Mouse (Mus musculus): ENCODE measurements around the gene Inka2. TPM values are rescaled to one million over a fixed set of nuclear protein-coding genes. Genes with fewer than 3 reads are reported as not detected.

The Inka2 gene
- polyA plus RNA-seq (2015; fragmentation: Nextera tagmentation; extraction: Ambion mirVana): 1.4 and 1.5 TPM in 2 replicates

DNA sequence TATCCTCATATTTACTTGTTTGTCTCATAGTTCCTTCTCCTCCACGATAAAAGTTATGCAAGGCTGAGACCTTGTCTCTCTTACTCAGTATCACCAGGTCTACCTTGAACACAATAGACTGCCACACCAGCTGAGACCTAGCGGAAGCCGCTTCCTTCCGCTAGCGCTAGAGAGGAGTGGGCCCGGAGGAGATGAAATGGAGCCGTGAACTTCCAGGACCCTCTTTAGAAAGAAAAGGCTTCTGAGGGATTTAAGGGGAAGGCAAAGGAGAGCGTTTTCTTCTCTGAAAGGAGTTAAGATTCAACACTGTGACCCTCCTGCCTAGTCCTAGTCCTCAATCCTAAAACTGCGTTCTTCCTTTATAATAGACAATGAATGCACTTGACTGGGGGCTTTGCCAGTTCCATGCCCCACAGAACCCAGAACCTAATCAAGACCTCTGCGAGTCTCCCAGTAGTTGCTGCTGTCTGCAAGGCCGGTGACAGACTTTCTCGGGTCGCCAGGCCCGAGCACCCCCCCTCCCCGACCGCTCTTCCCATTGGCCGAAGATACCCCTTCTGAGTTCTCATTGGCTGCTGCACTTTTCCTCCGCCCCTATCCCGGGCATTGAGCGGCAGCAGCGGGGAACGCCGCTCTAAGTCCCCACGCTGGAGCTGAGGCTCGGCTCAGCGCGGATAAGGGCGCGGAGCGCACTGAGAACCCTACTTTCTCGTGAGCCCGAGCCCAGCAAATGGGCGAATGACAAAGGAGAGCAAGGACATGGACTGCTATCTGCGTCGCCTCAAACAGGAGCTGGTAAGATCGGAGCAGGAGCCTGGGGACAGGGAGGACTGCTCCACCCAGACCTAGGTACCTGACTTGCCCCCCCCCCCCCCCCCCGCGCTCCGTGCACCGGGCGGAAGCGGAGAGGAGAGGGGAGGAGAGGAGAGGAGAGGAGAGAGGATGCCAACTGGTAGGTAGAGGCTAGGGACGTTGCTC is at the start of gene Inka2:
Gene Inka2 (plus strand): TSS at position 569 of the 978 bp plus-strand sequence.
- H3K27ac ChIP-seq: peak within 1 kb of the TSS; percentile 13; the same call in 1 of the 2 replicates

DNA sequence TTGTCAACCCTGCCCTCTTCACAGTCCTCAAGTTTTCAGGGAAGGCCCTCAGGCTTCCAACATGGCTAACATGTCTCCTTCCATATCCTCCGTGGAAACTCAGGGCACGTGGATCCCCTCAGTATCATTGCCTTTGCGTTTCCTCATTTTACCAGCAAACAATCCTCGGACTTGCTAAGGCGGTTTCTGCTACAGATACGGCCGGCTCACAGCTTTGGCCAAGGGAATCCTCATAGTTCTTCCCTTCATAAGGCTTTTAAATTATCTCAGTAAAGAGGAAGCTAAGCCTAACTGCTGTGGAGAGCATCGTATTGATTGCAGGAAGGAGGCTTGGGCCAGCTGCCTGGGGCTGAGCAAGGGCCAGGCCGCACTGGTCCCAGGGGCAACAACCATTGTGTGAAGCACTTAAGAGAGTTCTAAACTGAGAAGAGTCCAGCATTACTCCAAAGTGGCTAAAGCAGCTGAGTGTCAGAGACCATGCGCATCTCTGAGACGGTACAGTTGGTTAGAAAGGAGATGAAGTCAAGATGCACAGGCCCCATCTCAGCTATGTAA is 49.3 kb upstream of the Inka2 start:
- ATAC-seq (ENCODE audit: insufficient number of reproducible peaks, insufficient read depth, low FRiP score, low TSS enrichment, low read depth): no peak
- no peak overlapping the region for H3K9ac ChIP-seq
- no peak overlapping the region for H3K4me2 ChIP-seq
- H3K4me3 ChIP-seq: no peak overlapping the region
- H3K9me3 ChIP-seq: no peaks in the 10 kb centered on the region
- no peaks in the 10 kb centered on the region for H3K36me3 ChIP-seq
- WGBS: 92% methylated on average over 11 of the region's 11 CpGs
- H3K4me1 ChIP-seq: no peaks in the 10 kb centered on the region
- H3K27ac ChIP-seq: no peak overlapping the region
- no peaks in the 10 kb centered on the region for H3K27me3 ChIP-seq

More for the DNA sequence above, at the start of gene Inka2:
- peak within 1 kb of the TSS; percentile 54 for H3K4me3 ChIP-seq
- peak; percentile 92 for ATAC-seq (ENCODE audit: insufficient number of reproducible peaks, insufficient read depth, low FRiP score, low TSS enrichment, low read depth)
- H3K4me1 ChIP-seq: peaks cover 21% of the 10 kb centered on the region
- 5% methylated on average over 39 of the region's 43 CpGs for WGBS
- peaks cover 45% of the 10 kb centered on the region for H3K27me3 ChIP-seq
- H3K9ac ChIP-seq: peak within 1 kb of the TSS; percentile 73
- no peaks in the 10 kb centered on the region for H3K9me3 ChIP-seq
- no peaks in the 10 kb centered on the region for H3K36me3 ChIP-seq
- peak within 1 kb of the TSS; percentile 95 for H3K4me2 ChIP-seq

DNA sequence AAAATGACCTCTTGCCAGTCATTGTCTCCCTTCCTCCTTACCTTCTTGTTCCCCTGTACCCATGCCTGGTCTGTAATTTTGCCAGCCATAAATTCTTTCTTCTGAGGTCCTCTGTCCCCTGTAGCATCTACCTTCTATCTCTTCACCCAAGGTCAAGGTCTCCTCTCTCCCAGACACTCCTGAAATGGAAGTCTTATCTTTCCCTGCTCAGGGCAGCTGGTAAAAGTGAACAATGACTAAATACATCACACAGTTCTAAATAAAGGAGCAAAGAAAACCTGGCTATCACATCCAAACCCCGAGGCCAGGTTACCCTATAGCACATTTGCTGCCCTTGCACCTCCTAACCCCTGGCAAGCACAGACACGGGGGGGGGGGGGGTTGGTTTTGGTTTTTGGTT is 43.9 kb upstream of the Inka2 start:
- Histone ChIP-seq H3K36me3 (no peaks in the 10 kb centered on the region), H3K4me1 (no peaks in the 10 kb centered on the region), H3K4me2 (no peak overlapping the region), H3K27ac (no peak overlapping the region), H3K27me3 (no peaks in the 10 kb centered on the region), H3K9ac (no peak overlapping the region), H3K4me3 (no peak overlapping the region), H3K9me3 (no peaks in the 10 kb centered on the region)
- no peak for ATAC-seq (ENCODE audit: insufficient number of reproducible peaks, insufficient read depth, low FRiP score, low TSS enrichment, low read depth)
- WGBS: 66% methylated on average over 2 of the region's 2 CpGs

DNA sequence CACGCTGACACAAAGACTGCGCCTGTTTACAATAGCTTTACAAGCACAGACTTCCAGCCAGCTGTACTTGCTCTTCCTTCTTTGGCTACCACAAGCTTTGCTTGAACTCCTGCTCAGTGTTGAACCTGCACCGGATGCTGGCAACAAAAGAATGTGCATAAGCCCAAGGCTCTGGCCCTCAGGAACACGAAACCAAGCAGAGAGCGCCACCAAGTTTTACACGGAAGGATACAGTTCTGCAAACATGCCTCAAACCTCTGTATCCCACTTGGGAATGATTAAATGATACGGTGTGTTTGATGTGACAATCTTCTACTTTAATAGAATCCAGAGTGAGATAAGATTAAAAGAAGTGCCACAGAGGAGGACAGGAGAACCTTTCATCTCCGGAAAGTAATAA is 41.4 kb upstream of the Inka2 start:
- no peak for ATAC-seq (ENCODE audit: insufficient number of reproducible peaks, insufficient read depth, low FRiP score, low TSS enrichment, low read depth)
- no peak overlapping the region for H3K4me3 ChIP-seq
- no peaks in the 10 kb centered on the region for H3K4me1 ChIP-seq
- no peaks in the 10 kb centered on the region for H3K27me3 ChIP-seq
- no peak overlapping the region for H3K9ac ChIP-seq
- H3K27ac ChIP-seq: no peak overlapping the region
- 55% methylated on average over 8 of the region's 8 CpGs for WGBS
- H3K4me2 ChIP-seq: no peak overlapping the region
- no peaks in the 10 kb centered on the region for H3K36me3 ChIP-seq
- no peaks in the 10 kb centered on the region for H3K9me3 ChIP-seq

DNA sequence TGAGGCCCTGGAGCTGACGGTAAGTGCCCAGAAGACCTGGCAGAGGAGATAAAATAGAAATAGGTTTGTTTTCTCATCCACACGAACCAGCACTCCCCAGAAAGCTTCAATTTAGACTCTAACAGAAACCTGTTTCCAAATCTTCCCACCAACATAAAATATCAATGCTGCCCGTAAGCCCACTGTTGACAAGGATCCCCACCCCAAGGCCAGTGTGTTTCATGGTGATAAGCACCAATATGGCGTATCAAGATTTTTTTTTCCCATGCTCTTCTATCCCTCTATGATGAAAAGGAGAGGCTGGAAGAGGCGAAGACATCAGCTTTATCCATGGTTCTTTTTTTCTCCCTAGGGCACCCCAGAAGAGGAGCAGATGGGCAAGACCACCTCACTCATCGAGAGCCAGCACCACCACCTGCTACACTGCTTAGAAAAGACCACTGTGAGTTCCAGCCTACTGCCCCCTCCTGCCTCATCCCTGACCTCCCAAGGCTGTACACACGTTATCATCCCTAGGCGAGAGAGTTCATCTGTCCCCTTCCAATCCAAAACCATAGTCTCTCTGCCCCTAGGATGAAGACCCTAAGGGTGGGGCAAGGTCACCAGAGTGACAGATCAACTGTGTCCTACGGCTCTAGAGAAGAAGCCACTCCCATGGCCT is 39.2 kb upstream of the Inka2 start:
- Histone ChIP-seq H3K36me3 (no peaks in the 10 kb centered on the region), H3K4me3 (no peak overlapping the region), H3K4me1 (no peaks in the 10 kb centered on the region), H3K4me2 (no peak overlapping the region), H3K27me3 (no peaks in the 10 kb centered on the region), H3K27ac (no peak overlapping the region), H3K9ac (no peak overlapping the region), H3K9me3 (no peaks in the 10 kb centered on the region)
- ATAC-seq (ENCODE audit: insufficient number of reproducible peaks, insufficient read depth, low FRiP score, low TSS enrichment, low read depth): no peak
- 82% methylated on average over 9 of the region's 9 CpGs for WGBS

DNA sequence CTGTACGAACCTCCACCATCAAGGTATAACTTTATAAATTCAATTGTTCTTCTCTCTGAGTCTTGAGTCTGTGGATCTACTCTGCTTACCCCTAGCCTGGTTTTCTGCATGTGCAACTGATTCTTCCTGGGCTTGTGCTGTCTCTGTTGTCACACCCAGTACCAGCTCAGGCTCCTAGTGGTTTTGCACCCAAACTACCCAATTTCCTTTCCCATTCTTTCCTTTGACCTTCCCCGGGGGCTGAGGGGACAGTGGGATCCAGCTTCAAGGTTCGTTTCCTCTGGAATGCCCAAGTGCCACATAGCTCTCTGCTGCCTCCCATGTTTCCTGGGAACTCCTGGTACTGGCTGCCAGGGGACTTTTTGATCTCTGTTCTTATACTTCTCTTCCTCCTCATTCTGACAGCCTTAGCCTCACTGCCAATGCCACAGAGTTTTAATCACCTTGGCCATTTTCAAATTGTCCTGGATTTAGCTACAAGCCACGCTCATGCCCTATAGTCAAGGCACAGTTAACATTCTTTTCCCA is 37.3 kb upstream of the Inka2 start:
- Histone ChIP-seq H3K27ac (no peak overlapping the region), H3K4me3 (no peak overlapping the region)

DNA sequence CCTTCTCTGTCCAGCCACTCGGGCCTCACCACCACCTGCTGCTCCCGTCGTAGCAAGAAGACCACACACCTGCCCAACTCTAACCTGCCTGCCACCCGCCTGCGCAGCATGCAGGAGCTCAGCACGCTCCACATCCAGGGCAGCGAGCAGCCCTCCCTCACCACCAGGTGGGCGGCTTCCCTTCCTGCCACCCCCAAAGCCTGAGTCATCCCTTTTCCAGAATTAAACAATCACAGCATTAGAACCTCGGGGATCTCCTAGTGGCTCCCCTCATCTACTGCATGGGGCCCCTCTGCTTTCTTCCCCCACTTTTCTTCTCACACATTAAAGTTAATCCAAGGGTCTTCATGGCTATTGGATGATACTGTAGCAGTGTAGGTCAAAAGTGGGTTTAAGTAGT is 36.2 kb upstream of the Inka2 start:
- Histone ChIP-seq H3K4me2 (no peak overlapping the region), H3K9ac (no peak overlapping the region), H3K4me1 (no peaks in the 10 kb centered on the region), H3K4me3 (no peak overlapping the region), H3K27me3 (no peaks in the 10 kb centered on the region), H3K27ac (no peak overlapping the region), H3K9me3 (no peaks in the 10 kb centered on the region), H3K36me3 (no peaks in the 10 kb centered on the region)
- WGBS: 36% methylated on average over 9 of the region's 9 CpGs
- ATAC-seq (ENCODE audit: insufficient number of reproducible peaks, insufficient read depth, low FRiP score, low TSS enrichment, low read depth): no peak

More for the DNA sequence above, 37.3 kb upstream of the Inka2 start:
- H3K4me2 ChIP-seq: no peak overlapping the region
- H3K9me3 ChIP-seq: no peaks in the 10 kb centered on the region
- 68% methylated on average over 4 of the region's 4 CpGs for WGBS
- no peaks in the 10 kb centered on the region for H3K36me3 ChIP-seq
- no peak overlapping the region for H3K9ac ChIP-seq
- no peaks in the 10 kb centered on the region for H3K27me3 ChIP-seq
- no peak for ATAC-seq (ENCODE audit: insufficient number of reproducible peaks, insufficient read depth, low FRiP score, low TSS enrichment, low read depth)
- no peaks in the 10 kb centered on the region for H3K4me1 ChIP-seq

DNA sequence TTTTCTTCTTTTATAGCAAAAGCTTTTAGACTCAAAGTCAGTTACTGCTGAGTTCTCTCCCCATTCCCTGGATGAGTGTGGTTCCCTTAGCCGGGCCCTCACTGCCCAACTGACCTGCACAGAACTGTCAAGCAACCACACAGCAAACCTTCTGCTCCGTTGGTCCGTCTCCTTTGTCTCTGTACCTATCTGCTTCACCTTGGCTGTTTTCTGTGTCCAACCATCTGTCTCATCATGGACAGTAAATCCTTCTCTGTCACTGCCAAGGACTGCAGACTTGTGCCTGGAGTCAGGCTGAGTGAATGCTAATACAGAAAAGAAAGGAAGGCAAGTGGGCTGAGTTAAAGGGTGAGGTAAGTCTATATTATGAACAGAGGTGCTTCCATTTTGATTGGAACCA is 34.6 kb upstream of the Inka2 start:
- ATAC-seq (ENCODE audit: insufficient number of reproducible peaks, insufficient read depth, low FRiP score, low TSS enrichment, low read depth): no peak
- Histone ChIP-seq H3K4me3 (no peak overlapping the region), H3K4me2 (no peak overlapping the region), H3K27ac (no peak overlapping the region), H3K36me3 (no peaks in the 10 kb centered on the region), H3K27me3 (no peaks in the 10 kb centered on the region), H3K9me3 (no peaks in the 10 kb centered on the region), H3K4me1 (0 out of 2 replicates have a peak, but pooled peaks cover 4% of the 10 kb centered on the region), H3K9ac (no peak overlapping the region)
- 84% methylated on average over 3 of the region's 3 CpGs for WGBS

DNA sequence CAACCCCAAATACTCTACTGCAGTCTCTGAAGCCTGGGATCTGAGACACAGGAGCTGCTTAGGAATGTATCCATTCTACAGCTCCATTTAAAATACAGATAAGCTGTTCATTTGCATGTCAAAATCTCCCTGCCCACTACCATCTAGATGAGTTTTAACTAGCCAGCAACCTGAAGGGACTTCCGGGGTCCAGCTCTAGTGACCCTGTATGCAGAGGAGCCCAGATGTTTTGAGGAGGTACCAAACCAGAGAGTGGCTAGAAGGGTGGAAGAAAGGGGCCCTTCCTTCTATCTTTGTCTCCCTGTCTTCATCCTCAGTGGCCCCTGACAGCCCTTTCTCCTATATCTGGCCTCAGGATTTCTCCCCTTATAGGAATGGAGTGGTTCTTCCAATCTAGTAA is 33.6 kb upstream of the Inka2 start:
- no peak overlapping the region for H3K4me2 ChIP-seq
- H3K27ac ChIP-seq: no peak overlapping the region
- H3K9me3 ChIP-seq: no peaks in the 10 kb centered on the region
- no peaks in the 10 kb centered on the region for H3K27me3 ChIP-seq
- 0 out of 2 replicates have a peak, but pooled peaks cover 4% of the 10 kb centered on the region for H3K4me1 ChIP-seq
- H3K9ac ChIP-seq: no peak overlapping the region
- WGBS: 90% methylated on average over 1 of the region's 1 CpGs
- no peaks in the 10 kb centered on the region for H3K36me3 ChIP-seq
- no peak overlapping the region for H3K4me3 ChIP-seq
- ATAC-seq (ENCODE audit: insufficient number of reproducible peaks, insufficient read depth, low FRiP score, low TSS enrichment, low read depth): no peak

DNA sequence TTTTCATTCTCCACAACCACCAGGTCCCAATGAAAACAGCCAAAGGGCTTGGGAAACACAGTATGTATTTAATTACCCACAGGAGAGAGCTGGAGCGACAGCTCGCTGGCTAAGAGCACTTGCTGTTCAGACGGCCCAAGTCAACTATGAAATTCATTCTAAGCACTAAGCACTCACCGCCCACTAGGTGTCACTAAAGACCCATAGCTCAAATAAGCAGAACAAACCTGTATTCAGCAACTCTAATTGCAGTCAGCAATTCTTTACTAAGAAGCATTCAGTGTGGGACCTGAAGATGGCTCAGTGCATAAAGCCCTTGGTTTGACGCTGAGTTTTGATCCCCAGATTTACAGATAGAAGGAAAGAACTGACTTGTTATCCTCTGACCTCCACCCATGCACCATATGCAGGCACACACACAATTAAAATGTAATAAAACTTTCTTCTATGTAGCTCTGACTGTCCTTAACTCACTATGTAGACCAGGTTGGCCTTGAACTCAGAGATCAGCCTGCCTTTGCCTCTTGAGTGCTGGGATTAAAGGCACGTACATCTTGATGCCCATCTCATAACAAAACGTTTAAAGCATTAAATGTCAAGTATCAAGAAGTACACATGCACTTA is 29.7 kb upstream of the Inka2 start:
- Histone ChIP-seq H3K36me3 (peaks cover 25% of the 10 kb centered on the region), H3K9ac (no peak overlapping the region), H3K4me1 (0 out of 2 replicates have a peak, but pooled peaks cover 4% of the 10 kb centered on the region), H3K27ac (no peak overlapping the region), H3K4me2 (no peak overlapping the region), H3K4me3 (no peak overlapping the region), H3K9me3 (no peaks in the 10 kb centered on the region), H3K27me3 (no peaks in the 10 kb centered on the region)
- WGBS: 15% methylated on average over 7 of the region's 7 CpGs
- ATAC-seq (ENCODE audit: insufficient number of reproducible peaks, insufficient read depth, low FRiP score, low TSS enrichment, low read depth): 0 out of 2 replicates have a peak, but pooled peaks have one; percentile 32

DNA sequence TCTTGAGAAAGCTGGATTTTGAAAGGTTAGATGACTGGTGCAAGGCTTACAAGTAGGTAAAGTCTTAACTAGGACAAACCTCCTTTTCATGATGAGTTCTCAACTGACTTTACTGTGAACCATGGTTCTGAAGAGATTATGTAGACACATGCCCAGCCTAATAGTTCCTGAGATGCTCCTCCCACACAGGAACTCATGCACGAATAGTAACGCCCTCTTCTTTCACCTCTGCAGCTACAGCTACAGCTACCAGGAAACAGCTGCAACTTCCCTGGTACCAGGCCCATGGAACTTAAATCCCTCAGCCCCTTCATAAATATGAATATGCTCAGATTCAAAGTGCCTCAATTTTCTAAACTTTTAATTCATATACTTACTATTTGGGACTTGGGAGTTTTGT is 28.5 kb upstream of the Inka2 start:
- Histone ChIP-seq H3K9me3 (no peaks in the 10 kb centered on the region), H3K9ac (no peak overlapping the region), H3K4me3 (no peak overlapping the region), H3K27ac (no peak overlapping the region), H3K4me1 (0 out of 2 replicates have a peak, but pooled peaks cover 4% of the 10 kb centered on the region), H3K27me3 (no peaks in the 10 kb centered on the region), H3K4me2 (no peak overlapping the region), H3K36me3 (peaks cover 34% of the 10 kb centered on the region)
- no peak for ATAC-seq (ENCODE audit: insufficient number of reproducible peaks, insufficient read depth, low FRiP score, low TSS enrichment, low read depth)
- WGBS: 52% methylated on average over 2 of the region's 2 CpGs
